Mouse (Mus musculus) bone marrow macrophage, adult 2 months (primary cell): Measurements from ENCODE around the gene Ptprg.

Experiments used
- CTCF ChIP-seq: IDR thresholded peaks from 2 replicates; pipeline ENCODE4 v1.5.1; 2012; ENCODE audit warnings: low read depth, mild to moderate bottlenecking, low read length, moderate library complexity
- POLR2A ChIP-seq: IDR thresholded peaks from 2 replicates; pipeline ENCODE4 v1.6.1; 2012; ENCODE audit warnings: mild to moderate bottlenecking, low read depth, low read length, borderline replicate concordance

DNA sequence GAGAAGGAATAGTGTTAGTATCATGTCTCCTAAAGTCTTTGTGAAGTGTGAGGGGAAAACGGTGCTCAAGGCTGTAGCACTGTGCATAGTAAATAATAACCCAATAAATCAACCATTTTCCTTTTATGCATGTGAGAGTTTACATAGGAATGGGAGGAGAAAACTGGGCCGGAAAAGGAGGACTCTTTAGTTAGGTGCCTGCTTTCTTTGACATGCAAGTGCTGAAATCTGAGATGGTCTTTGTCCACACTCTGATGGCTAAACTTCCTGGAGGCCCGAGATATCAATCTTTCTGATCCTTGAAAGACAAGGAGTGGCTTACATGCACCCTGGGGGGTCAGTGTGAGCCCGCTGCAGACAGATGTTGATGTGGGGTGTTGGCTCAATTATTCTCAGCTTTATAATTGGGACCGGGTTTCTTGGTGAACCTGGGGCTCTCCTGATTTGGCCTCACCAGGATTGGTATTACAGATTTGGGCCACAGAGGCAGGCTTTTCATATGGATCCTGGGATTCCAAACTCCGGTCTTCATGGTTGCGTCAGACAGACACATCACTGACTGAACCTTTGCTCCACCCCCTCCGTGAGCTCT lies 7.4 kb downstream of the Ptprg start:
- TF ChIP-seq CTCF, result no peak
- no peak for TF ChIP-seq POLR2A
